Mouse (Mus musculus): ENCODE results near the gene Fam131b.

GRCm38 (mm10) chr6:42364066-42364465 is 39.6 kb upstream of the Fam131b start:
- TF ChIP-seq POLR2A (IDR thresholded peaks at IDR 0.05; ENCODE audit: control insufficient read depth, low read depth, low read length), result no peak
- no peak for TF ChIP-seq CTCF (IDR thresholded peaks at IDR 0.05; ENCODE audit: control insufficient read depth, insufficient read depth, insufficient replicate concordance, low read depth, low read length)

Measured in testis, adult 2 months (tissue).